Mouse (Mus musculus): ENCODE data around the gene Prss33.

- TF ChIP-seq CTCF (IDR thresholded peaks at IDR 0.05; ENCODE audit: borderline replicate concordance, control insufficient read depth, extremely low read depth, insufficient read depth, low read length, poor library complexity) (no peak), POLR2A (IDR thresholded peaks at IDR 0.05; ENCODE audit: control insufficient read depth, extremely low read depth, insufficient read depth, low read length, poor library complexity) (no peak)
Measured at GRCm38 (mm10) chr17:23868513-23868912, 32.7 kb upstream of the Prss33 start.
